Mouse (Mus musculus): Measurements from ENCODE around the gene Pde4d.

Pde4d gene

GRCm38 (mm10) chr13:109047126-109047525 lies 597.4 kb downstream of the Pde4d start:
- DNase-seq (ENCODE audit: low read depth), result no peak

DNA sequence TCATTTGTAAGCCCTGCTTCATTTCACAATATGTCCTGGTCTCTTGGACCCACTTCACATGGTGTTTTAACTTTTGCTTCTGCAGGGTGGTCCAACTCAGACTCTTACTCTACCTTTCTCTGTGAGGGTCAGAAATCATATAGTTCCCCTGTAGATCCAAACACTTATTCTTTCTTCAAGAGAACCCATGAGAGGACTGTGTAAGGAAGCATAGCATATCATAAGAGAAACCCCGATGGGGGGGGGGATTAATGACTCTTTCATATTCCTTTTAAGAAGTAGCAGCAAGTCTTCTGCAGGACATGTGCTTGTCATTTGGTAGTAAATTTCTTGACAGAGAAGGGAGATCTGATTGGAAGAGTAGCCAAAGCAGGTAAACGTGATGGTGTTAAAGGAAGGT lies 603.1 kb downstream of the Pde4d start:
- no peak for DNase-seq (ENCODE audit: low read depth)

DNA sequence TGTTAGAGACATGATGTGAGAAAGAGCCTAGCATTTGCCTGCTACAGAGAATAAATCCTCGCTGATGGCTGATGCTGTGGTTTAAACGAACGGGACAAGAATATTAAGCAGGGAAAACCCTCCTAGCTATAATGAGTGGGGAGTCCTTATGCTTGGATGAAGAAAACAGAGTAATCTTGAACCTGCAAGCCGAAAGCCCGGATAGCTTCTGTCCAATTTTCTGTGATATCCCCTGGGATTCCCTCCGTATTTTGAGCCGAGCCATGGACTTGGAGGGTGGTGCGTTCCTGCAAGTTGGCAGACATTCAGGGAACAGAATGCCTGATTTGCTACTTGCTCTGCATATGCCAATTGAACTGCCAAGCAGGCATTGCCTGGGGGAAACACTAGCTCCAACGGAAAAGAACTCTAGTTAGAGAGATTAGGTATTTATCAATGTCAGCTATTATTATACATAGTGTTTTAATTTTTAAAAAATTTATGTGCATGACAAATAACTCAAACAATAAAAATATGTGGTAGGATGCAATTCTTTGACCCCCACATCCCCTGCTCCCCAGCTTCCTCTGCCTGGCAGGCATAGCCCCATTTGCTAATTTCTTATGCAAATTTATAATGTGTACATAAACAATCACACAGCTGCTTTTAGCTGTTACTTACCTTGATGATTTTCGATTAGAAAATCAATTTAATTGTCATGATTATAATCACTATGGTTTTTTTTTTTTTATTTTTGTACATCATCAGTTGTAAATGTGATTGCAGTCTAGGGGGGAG lies 603.7 kb downstream of the Pde4d start:
- no peak for DNase-seq (ENCODE audit: low read depth)

DNA sequence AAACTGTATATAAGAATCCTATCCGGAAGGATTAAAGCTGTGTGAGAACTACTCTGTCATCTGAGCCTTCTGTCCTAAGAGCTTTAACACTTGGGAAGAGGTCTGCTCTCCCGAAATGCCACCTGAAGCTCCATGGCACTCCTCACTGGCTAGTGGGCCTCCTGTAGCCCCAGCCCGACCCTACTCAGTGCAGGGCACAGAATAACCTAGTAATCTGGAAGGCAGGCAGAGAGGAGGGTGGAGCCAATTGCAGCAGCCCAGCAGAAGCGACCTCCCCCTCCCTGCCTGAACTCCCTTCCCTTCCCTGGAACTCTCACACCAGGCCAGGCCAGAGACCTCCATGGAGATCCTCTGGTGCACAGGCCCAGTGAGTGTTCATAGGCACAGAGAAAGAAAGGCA lies 608.3 kb downstream of the Pde4d start:
- DNase-seq (ENCODE audit: low read depth), result no peak

DNA sequence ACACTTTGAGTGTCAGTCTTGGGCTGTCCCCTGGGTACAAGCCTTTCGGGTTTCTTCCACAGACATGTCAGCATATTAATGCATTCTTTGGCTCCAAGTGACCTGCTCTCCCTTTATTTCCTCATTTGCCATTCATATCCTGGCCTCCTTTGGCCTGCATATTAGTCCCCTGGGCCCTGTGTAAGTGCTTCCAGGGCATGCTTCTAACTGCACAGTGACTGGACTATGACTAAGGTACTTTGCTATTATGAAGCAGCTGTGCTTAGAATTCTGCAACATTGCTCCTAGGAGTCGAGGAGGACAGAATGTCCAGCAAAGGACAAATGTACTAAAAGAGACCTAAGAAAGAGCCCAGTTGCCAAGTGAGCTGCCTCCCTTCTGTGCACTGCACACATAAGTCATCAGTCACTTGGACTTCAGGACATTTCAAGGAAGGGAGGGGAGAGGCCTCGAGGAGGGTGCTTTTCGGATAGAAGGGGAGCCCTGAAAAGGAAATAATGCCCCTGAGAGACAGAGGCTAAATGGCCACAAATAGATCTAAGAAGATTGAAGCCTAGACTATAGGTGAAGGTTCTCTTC lies 616.9 kb downstream of the Pde4d start:
- no peak for DNase-seq (ENCODE audit: low read depth)

- no peak for DNase-seq (ENCODE audit: low read depth)
Observed at GRCm38 (mm10) chr13:109068258-109069219, 618.8 kb downstream of the Pde4d start.

DNA sequence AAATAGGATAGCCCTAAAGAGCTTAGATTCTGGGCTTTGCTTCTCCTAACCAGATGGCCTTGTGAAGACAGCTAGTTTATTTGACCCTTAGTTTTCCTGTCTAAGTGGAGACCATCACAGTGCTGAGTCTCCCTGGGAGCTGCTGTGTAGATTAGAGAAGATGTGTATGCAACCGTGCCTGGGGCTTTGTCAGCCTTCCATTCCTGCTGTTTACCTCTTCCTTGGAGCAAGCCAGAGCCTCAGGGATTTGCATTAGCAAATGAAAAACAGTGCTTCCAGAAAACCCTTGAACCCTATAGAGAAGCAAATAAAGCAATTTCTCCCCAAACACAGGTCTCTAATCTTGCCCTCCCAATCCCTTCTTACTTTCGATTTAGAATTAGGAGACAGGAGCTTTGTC lies 623.6 kb downstream of the Pde4d start:
- no peak for DNase-seq (ENCODE audit: low read depth)

DNA sequence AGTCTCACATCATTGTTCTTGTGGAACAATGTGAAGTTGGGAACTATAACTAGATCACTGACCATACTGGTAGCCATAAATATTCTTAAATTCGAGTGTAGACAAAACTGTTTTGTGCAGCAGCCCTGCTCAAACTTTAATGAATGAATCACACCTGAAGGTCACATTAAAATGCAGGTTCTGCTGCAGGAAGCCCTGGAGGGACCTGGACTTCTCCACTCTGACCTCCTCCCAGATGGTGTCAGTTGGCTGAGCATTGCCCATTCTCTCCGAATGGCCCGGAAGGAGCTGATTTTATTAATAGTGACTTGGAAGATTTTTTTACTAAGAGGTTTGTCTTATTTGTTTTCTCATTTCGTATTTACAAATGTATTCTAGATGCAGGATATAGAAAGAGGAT lies 624.3 kb downstream of the Pde4d start:
- DNase-seq (ENCODE audit: low read depth), result no peak

- DNase-seq (ENCODE audit: low read depth), result no peak
Observed at GRCm38 (mm10) chr13:109092654-109093053, 642.9 kb downstream of the Pde4d start.

DNA sequence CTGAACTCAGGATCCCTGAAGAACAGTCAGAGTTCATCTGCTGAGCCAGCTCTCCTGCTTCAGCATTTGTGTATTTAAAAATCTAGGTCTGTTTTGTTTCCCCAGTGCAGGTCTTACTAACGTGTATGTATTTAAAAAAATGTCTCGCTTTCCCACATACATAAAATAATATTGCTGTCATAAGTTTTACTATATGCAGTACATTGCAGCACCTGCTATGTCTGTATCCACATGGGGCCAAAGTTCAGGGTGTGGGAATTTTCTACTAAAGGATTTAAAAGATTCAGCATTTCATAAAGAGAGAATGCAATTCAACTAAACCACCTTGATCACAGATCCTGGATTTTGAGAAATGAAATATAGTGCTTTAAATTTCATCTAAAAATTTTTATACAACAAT lies 646.9 kb downstream of the Pde4d start:
- DNase-seq (ENCODE audit: low read depth), result no peak

DNA sequence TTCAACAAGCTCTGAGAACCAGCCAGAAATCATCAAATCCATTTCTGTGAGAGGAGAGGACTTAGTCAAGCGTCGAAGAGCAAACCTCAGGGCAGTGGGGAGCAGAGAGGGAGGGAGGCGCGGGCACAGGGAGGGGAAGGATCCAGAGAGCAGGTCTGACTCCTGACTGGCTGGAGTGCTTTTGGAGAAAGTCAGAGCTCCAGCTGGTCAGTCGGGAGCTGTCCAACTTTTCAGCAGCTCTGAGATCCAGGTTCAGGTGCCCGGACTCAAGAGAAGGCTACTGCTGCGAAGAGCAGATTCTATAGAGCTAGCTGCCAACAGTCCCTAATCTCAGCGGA lies 666.2 kb downstream of the Pde4d start:
- DNase-seq (ENCODE audit: low read depth), result peak; percentile 3

GRCm38 (mm10) chr13:109116342-109117201 lies 666.8 kb downstream of the Pde4d start:
- DNase-seq (ENCODE audit: low read depth), result no peak

GRCm38 (mm10) chr13:109117210-109117791 lies 667.6 kb downstream of the Pde4d start:
- DNase-seq (ENCODE audit: low read depth), result no peak

DNA sequence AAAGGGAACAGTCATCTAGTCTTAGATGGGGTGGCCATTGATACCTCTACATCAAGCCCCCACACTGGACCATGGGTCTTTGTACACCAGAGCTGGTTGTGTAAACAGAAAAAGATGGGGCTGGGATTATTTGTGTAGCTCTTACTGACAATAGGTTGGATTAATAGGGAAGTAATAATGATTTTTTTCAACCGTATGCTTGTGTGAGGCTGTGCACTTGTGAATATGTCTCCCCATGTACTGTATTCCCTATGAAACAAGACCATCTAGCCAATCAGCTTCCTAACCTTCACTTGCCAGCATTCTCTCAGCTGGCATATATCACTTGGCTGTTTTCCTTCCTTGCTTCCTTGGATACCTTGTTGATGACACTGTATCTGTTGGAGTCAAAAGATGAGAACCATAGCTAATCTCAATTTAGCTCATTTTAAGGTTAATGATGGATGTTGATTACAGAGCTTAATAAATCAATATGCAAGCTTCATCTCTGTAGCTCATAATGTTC lies 668.6 kb downstream of the Pde4d start:
- DNase-seq (ENCODE audit: low read depth), result no peak

GRCm38 (mm10) chr13:109121867-109122266 lies 672.1 kb downstream of the Pde4d start:
- DNase-seq (ENCODE audit: low read depth), result no peak

GRCm38 (mm10) chr13:109136405-109136804 lies 686.7 kb downstream of the Pde4d start:
- no peak for DNase-seq (ENCODE audit: low read depth)

DNA sequence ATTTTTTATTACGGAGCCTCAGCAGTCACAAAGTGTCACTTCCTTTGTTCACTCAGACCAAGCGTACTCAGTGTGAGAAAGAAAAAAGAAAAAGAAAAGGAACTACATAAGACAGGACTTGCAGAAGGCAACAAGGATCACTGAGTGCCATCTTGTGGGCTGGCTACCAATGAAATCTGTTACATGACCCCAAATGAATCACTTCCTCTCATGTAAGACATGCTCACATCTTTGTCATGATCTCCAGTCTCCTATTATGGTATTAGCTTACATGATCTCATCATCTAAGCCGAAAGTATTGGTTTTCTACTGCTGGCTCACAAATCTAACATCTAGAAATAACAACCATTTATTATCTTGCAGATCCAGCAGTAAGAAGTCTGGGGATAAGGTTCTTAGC lies 709.0 kb downstream of the Pde4d start:
- no peak for DNase-seq (ENCODE audit: low read depth)

- DNase-seq (ENCODE audit: low read depth), result no peak
Observed at GRCm38 (mm10) chr13:109168556-109169334, 719.0 kb downstream of the Pde4d start.

DNA sequence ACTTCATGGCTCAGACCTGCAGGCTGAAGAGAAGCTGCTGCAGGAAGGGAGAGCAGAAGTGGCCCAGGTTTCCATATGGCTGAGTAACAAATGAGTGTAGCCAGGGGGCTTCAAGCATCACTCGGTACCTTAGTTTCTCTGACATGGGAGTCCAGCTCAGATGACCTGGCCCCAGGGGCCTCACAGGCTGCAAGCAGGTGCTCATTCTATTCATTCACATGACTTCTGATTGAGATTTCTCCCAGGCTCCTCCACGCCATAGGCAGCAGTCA lies 719.5 kb downstream of the Pde4d start:
- DNase-seq (ENCODE audit: low read depth), result no peak

DNA sequence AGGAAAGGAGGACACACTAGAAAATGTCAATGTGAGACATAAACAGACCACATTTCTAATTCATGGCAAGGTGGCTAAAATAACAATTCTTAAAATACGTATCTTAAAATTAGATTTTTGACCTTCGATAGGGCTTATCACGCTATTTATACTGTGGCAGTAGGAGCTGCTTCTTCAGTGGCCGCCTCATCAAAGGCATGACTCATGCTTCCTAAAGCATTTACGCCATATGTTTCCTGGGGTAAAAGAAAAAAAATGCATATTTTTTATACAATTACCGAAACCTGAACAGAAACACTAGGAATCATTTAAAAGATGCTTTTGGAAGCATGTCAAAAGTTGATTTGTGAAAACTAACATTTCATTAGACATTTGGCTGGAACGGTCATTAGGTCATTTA lies 721.9 kb downstream of the Pde4d start:
- DNase-seq (ENCODE audit: low read depth), result no peak

- no peak for DNase-seq (ENCODE audit: low read depth)
Observed at GRCm38 (mm10) chr13:109175281-109175680, 725.5 kb downstream of the Pde4d start.
